Mouse (Mus musculus): ENCODE results near the gene Kcnk4.

GRCm38 (mm10) chr19:6941372-6942248, 7.3 kb upstream of the Kcnk4 start, which contains the start of gene Bad:
- no peak; the same call in 1 of the 2 replicates for TF ChIP-seq KAT2A (conservative IDR thresholded peaks at IDR 0.05; ENCODE audit: low read depth, low read length)
- TF ChIP-seq TCF12 (IDR thresholded peaks at IDR 0.05; ENCODE audit: low read depth, low read length) = no peak
- no peak for TF ChIP-seq MAX (IDR thresholded peaks at IDR 0.05; ENCODE audit: low read length)
- TF ChIP-seq CTCF (IDR thresholded peaks at IDR 0.05 in 2 of 3, conservative IDR thresholded peaks at IDR 0.05 in 1 of 3; ENCODE audit: control insufficient read depth in 1 of 3, insufficient read depth in 1 of 3, low read depth in 2 of 3, low read length in 3 of 3, poor library complexity in 1 of 3, severe bottlenecking in 1 of 3) = no peak
- TF ChIP-seq ZNF384 (IDR thresholded peaks at IDR 0.05; ENCODE audit: low read depth, low read length) = no peak
- TF ChIP-seq POLR2A (IDR thresholded peaks at IDR 0.05; ENCODE audit: control insufficient read depth in 1 of 2, insufficient read depth in 1 of 2, low read depth in 1 of 2, low read length in 2 of 2, poor library complexity in 1 of 2) = peak; percentile 47 to 64; a peak in 2 of 4 replicates
- no peak for TF ChIP-seq MAFK (IDR thresholded peaks at IDR 0.05; ENCODE audit: borderline replicate concordance, low read depth, low read length)
- no peak for TF ChIP-seq RAD21 (IDR thresholded peaks at IDR 0.05; ENCODE audit: low read depth, low read length)
- no peak for TF ChIP-seq JUND (IDR thresholded peaks at IDR 0.05; ENCODE audit: low read depth, low read length)
- TF ChIP-seq EP300 (IDR thresholded peaks at IDR 0.05; ENCODE audit: low read depth in 1 of 2, low read length in 2 of 2) = no peak

All from MEL (cell line).